Mouse (Mus musculus) lung, postnatal 10 days (tissue): ENCODE results near the gene Klk8.

Source experiments
- DNase-seq: peaks from one replicate; pipeline ENCODE4 v3.0.0; 2021

Gene Klk8

GRCm38 (mm10) chr7:43797333-43797769 is at the start of gene Klk8:
Gene Klk8, plus strand, starts transcription at chr7:43797577.
- peak; percentile 45 for DNase-seq

- peak; percentile 31 for DNase-seq
Observed at GRCm38 (mm10) chr7:43747788-43748187, 49.6 kb upstream of the Klk8 start.

GRCm38 (mm10) chr7:43752806-43753205 is 44.6 kb upstream of the Klk8 start:
- DNase-seq: no peak

- DNase-seq: no peak
Observed at GRCm38 (mm10) chr7:43766484-43766883, 30.9 kb upstream of the Klk8 start.

- no peak for DNase-seq
Observed at GRCm38 (mm10) chr7:43768597-43768996, 28.8 kb upstream of the Klk8 start, which contains the start of gene Klk12. Gene Klk12, plus strand, starts transcription at chr7:43768897.

- no peak for DNase-seq
Observed at GRCm38 (mm10) chr7:43769636-43770035, 27.7 kb upstream of the Klk8 start.

- DNase-seq: no peak
Observed at GRCm38 (mm10) chr7:43770701-43771100, 26.7 kb upstream of the Klk8 start.

GRCm38 (mm10) chr7:43771916-43772315 is 25.5 kb upstream of the Klk8 start:
- no peak for DNase-seq

- no peak for DNase-seq
Observed at GRCm38 (mm10) chr7:43772901-43773300, 24.5 kb upstream of the Klk8 start.

- DNase-seq: no peak
Observed at GRCm38 (mm10) chr7:43774364-43774763, 23.0 kb upstream of the Klk8 start, which contains the start of gene Klk11. Gene Klk11, plus strand, starts transcription at chr7:43774604.

- DNase-seq: no peak
Observed at GRCm38 (mm10) chr7:43774802-43775201, 22.6 kb upstream of the Klk8 start.

GRCm38 (mm10) chr7:43775311-43776057 is 21.9 kb upstream of the Klk8 start:
- DNase-seq: no peak

- no peak for DNase-seq
Observed at GRCm38 (mm10) chr7:43776506-43776905, 20.9 kb upstream of the Klk8 start.

GRCm38 (mm10) chr7:43777423-43777822 is 20.0 kb upstream of the Klk8 start:
- DNase-seq: no peak

GRCm38 (mm10) chr7:43778176-43778970 is 19.0 kb upstream of the Klk8 start:
- no peak for DNase-seq

GRCm38 (mm10) chr7:43780241-43780640 is 17.1 kb upstream of the Klk8 start:
- no peak for DNase-seq

- no peak for DNase-seq
Observed at GRCm38 (mm10) chr7:43780746-43781145, 16.6 kb upstream of the Klk8 start, which contains the start of gene Klk10. Gene Klk10, plus strand, starts transcription at chr7:43781035.

- no peak for DNase-seq
Observed at GRCm38 (mm10) chr7:43781541-43781940, 15.8 kb upstream of the Klk8 start.

- DNase-seq: peak; percentile 84
Observed at GRCm38 (mm10) chr7:43782275-43783265, 14.8 kb upstream of the Klk8 start.

GRCm38 (mm10) chr7:43785286-43785685 is 12.1 kb upstream of the Klk8 start:
- DNase-seq: peak; percentile 28

- DNase-seq: no peak
Observed at GRCm38 (mm10) chr7:43788096-43788495, 9.3 kb upstream of the Klk8 start.

GRCm38 (mm10) chr7:43789295-43789694 is 8.1 kb upstream of the Klk8 start:
- DNase-seq: no peak

GRCm38 (mm10) chr7:43791591-43791990 is 5.8 kb upstream of the Klk8 start, which contains the start of gene Klk9:
Gene Klk9, plus strand, starts transcription at chr7:43791891.
- DNase-seq: no peak
